Mouse (Mus musculus) ES-E14 (cell line): ENCODE measurements around the gene Eps15l1.

Source experiments
- MAFK ChIP-seq: IDR thresholded peaks from 2 replicates; pipeline ENCODE4 v1.6.1; 2014; ENCODE audit warnings: mild to moderate bottlenecking, low read depth, low read length, inconsistent platforms; ENCODE audit not compliant: insufficient read depth
- ZC3H11A ChIP-seq: IDR thresholded peaks from 2 replicates; pipeline ENCODE4 v1.6.1; 2012; ENCODE audit warnings: low read depth, mild to moderate bottlenecking, inconsistent platforms, low read length, borderline replicate concordance
- ZNF384 ChIP-seq: IDR thresholded peaks from 2 replicates; pipeline ENCODE4 v1.6.1; 2012; ENCODE audit warnings: low read depth, low read length, inconsistent platforms

DNA sequence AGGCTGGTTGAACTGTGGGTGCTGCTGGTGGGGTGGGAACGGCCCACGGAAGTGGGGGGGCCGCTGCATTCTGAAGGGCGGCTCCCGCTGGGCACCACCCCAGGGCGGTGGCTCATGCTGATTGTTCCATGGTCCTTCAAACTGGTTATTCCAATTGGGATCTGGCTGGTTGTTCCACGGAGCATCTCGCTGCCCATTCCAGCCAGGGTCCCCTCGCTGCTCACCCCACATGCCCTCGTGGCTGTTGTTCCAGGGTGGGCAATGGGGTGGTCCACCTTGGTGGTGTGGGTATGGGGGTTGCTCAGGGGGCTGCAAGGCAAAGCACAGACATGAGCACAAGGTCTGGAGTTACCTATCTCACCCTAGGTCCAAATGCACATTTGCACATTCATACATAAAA is 43.0 kb upstream of the Eps15l1 start:
- no peak for TF ChIP-seq MAFK
- no peak for TF ChIP-seq ZNF384
- TF ChIP-seq ZC3H11A = no peak
